Mouse (Mus musculus) ES-E14 (cell line): ENCODE data around the gene Man1c1.

Source experiments
- CHD2 ChIP-seq: IDR thresholded peaks from 2 replicates; pipeline ENCODE4 v1.6.1; 2014; ENCODE audit warnings: mild to moderate bottlenecking, low read depth, low read length, inconsistent platforms
- HCFC1 ChIP-seq: IDR thresholded peaks from 2 replicates; pipeline ENCODE4 v1.6.1; 2012; ENCODE audit warnings: low read length, inconsistent platforms, borderline replicate concordance; ENCODE audit not compliant: insufficient read depth
- MAFK ChIP-seq: IDR thresholded peaks from 2 replicates; pipeline ENCODE4 v1.6.1; 2014; ENCODE audit warnings: mild to moderate bottlenecking, low read depth, low read length, inconsistent platforms; ENCODE audit not compliant: insufficient read depth
- ZNF384 ChIP-seq: IDR thresholded peaks from 2 replicates; pipeline ENCODE4 v1.6.1; 2012; ENCODE audit warnings: low read depth, low read length, inconsistent platforms

GRCm38 (mm10) chr4:134672326-134672725 lies 31.8 kb downstream of the Man1c1 start:
- TF ChIP-seq ZNF384 (no peak), HCFC1 (no peak), MAFK (no peak), CHD2 (no peak)
